Mouse (Mus musculus) effector memory CD4-positive, alpha-beta T cell, adult 7 months (primary cell): ENCODE measurements around the gene Gm49355. TPM values are rescaled to one million over a fixed set of nuclear protein-coding genes. Genes with fewer than 3 reads are reported as not detected.

Experiments
- polyA plus RNA-seq: library from polyadenylated mRNA; unstranded; fragments of 100-300 nt; shearing (Covaris generic); gene quantifications from one replicate; pipeline ENCODE4 v1.2.1, GENCODE M21; 2017

Gm49355 gene
- polyA plus RNA-seq: 0.17 TPM

GRCm38 (mm10) chr14:12283641-12284040, at the start of gene Gm49355:
TSS of gene Gm49355 (plus strand) at chr14:12283976.

GRCm38 (mm10) chr14:12284141-12284912, 551 bp downstream of the Gm49355 start, which contains the start of gene 3830406C13Rik:
TSS of gene 3830406C13Rik (plus strand) at chr14:12284173.

GRCm38 (mm10) chr14:12348089-12348488, 64.3 kb downstream of the Gm49355 start, which contains the start of gene Fezf2:
TSS of gene Fezf2 (minus strand) at chr14:12348189.

Other genes with a start within 250 kb of the Gm49355 start
- gene 3830406C13Rik, start 197 bp downstream of the Gm49355 start, polyA plus RNA-seq: 56.5 TPM
- gene Fezf2, start 64.2 kb downstream of the Gm49355 start, polyA plus RNA-seq: not detected